ENCODE assay signal across 10 mouse cellular contexts in genomic region chr11:83077714-83078422, GRCm38 (mm10). TPM values are rescaled to one million over a fixed set of nuclear protein-coding genes. Genes with fewer than 3 reads are reported as not detected.
DNase-seq lines count a peak whose midpoint lies in the region; ATAC-seq and TF ChIP-seq lines count a peak whose summit lies in the region.
"Had no signal": no experiment of that assay in that cellular context is flagged by ENCODE, and none has a peak within 500 bp of the region (broad histone marks: within the 10 kb centered on the region; RNA-seq: fewer than 3 reads in every experiment).

No protein-coding gene starts in this region.

- TF ChIP-seq EP300 in heart, postnatal 0 days (IDR thresholded peaks at IDR 0.05; ENCODE audit: low read depth), result no peak

- TF ChIP-seq CTCF in G1E (IDR thresholded peaks at IDR 0.05; ENCODE audit: low read depth, low read length), result no peak
- no peak for TF ChIP-seq CTCF in bone marrow macrophage, adult 2 months (IDR thresholded peaks at IDR 0.05; ENCODE audit: low read depth, low read length)
- TF ChIP-seq CTCF in heart, postnatal 0 days (IDR thresholded peaks at IDR 0.05; ENCODE audit: low read depth), result no peak
- TF ChIP-seq CTCF in forebrain, postnatal 0 days (IDR thresholded peaks at IDR 0.05; ENCODE audit: low read depth), result no peak

- H3K4me3 ChIP-seq in G1E (ENCODE audit: low read depth, low read length), result peak overlapping the region; percentile 65; the same call in 1 of the 2 replicates
- H3K4me3 ChIP-seq in bone marrow macrophage, adult 2 months (ENCODE audit: insufficient read depth, low read length), result no peak overlapping the region
- no peak overlapping the region for H3K4me3 ChIP-seq in heart, postnatal 0 days (ENCODE audit: low read depth, low read length)
- H3K4me3 ChIP-seq in limb, embryonic 10.5 days, result no peak overlapping the region
- no peak overlapping the region for H3K4me3 ChIP-seq in forebrain, postnatal 0 days (ENCODE audit: low read depth, low read length)
- H3K4me3 ChIP-seq: embryonic facial prominence, embryonic 13.5 days had no signal

- DNase-seq in G1E (ENCODE audit: low spot score), result peak; percentile 52
- DNase-seq in heart, postnatal 0 days (ENCODE audit: low spot score), result peak; percentile 82
- DNase-seq in limb, embryonic 10.5 days (ENCODE audit: low spot score), result peak; percentile 25
- peak; percentile 73 for DNase-seq in thymus, postnatal 4 days
- DNase-seq in forebrain, postnatal 0 days, result no peak
- no peak for DNase-seq in cerebellum, adult 18-20 months

- 47% methylated on average over 3 of the region's 3 CpGs for WGBS in heart, postnatal 0 days
- 81% methylated on average over 3 of the region's 3 CpGs for WGBS in limb, embryonic 10.5 days
- WGBS in forebrain, postnatal 0 days, result 79% methylated on average over 3 of the region's 3 CpGs

- peak overlapping the region; percentile 98 for H3K27ac ChIP-seq in bone marrow macrophage, adult 2 months (ENCODE audit: insufficient read depth, low read depth, low read length)
- H3K27ac ChIP-seq in heart, postnatal 0 days (ENCODE audit: low read depth), result peak overlapping the region; percentile 84
- no peak overlapping the region for H3K27ac ChIP-seq in limb, embryonic 10.5 days
- H3K27ac ChIP-seq in forebrain, postnatal 0 days (ENCODE audit: low read depth, low read length), result no peak overlapping the region
- H3K27ac ChIP-seq: embryonic facial prominence, embryonic 13.5 days had no signal

- ATAC-seq in G1E (ENCODE audit: extremely low read depth, insufficient number of reproducible peaks, low FRiP score, poor library complexity, severe bottlenecking), result peak; percentile 76
- peak; percentile 83 for ATAC-seq in heart, postnatal 0 days (ENCODE audit: insufficient read depth, low read depth)
- peak; percentile 99 for ATAC-seq in monocyte, adult 5-6 weeks (replicated peaks; ENCODE audit: insufficient number of reproducible peaks, low FRiP score, low TSS enrichment, poor library complexity, severe bottlenecking)
- ATAC-seq in forebrain, postnatal 0 days, result no peak

- no peaks in the 10 kb centered on the region for H3K36me3 ChIP-seq in G1E (replicated peaks)
- no peaks in the 10 kb centered on the region for H3K36me3 ChIP-seq in heart, postnatal 0 days (replicated peaks; ENCODE audit: control insufficient read depth, insufficient read depth, low read length)
- no peaks in the 10 kb centered on the region for H3K36me3 ChIP-seq in limb, embryonic 10.5 days
- H3K36me3 ChIP-seq in forebrain, postnatal 0 days (ENCODE audit: insufficient read depth), result no peaks in the 10 kb centered on the region
- H3K36me3 ChIP-seq: embryonic facial prominence, embryonic 13.5 days had no signal

- peaks cover 42% of the 10 kb centered on the region for H3K4me1 ChIP-seq in G1E (ENCODE audit: insufficient read depth, low read depth, low read length)
- H3K4me1 ChIP-seq in bone marrow macrophage, adult 2 months (ENCODE audit: control insufficient read depth, insufficient read depth, low read length), result peaks cover 24% of the 10 kb centered on the region
- H3K4me1 ChIP-seq in heart, postnatal 0 days (ENCODE audit: control insufficient read depth, insufficient read depth), result peaks cover 11% of the 10 kb centered on the region
- H3K4me1 ChIP-seq in limb, embryonic 10.5 days, result no peaks in the 10 kb centered on the region
- no peaks in the 10 kb centered on the region for H3K4me1 ChIP-seq in forebrain, postnatal 0 days (ENCODE audit: insufficient read depth)
- H3K4me1 ChIP-seq: embryonic facial prominence, embryonic 13.5 days had no signal

- H3K9me3 ChIP-seq in G1E (replicated peaks), result peaks cover 2% of the 10 kb centered on the region; the same call in 1 of the 2 replicates
- H3K9me3 ChIP-seq in heart, postnatal 0 days (replicated peaks; ENCODE audit: control insufficient read depth, low read length), result no peaks in the 10 kb centered on the region
- no peaks in the 10 kb centered on the region for H3K9me3 ChIP-seq in limb, embryonic 10.5 days (replicated peaks)
- no peaks in the 10 kb centered on the region for H3K9me3 ChIP-seq in forebrain, postnatal 0 days (ENCODE audit: low read length)
- H3K9me3 ChIP-seq: embryonic facial prominence, embryonic 13.5 days had no signal

- H3K27me3 ChIP-seq in G1E (ENCODE audit: insufficient read depth, low read length), result no peaks in the 10 kb centered on the region
- H3K27me3 ChIP-seq in heart, postnatal 0 days (ENCODE audit: control insufficient read depth, insufficient read depth, low read length), result no peaks in the 10 kb centered on the region
- no peaks in the 10 kb centered on the region for H3K27me3 ChIP-seq in limb, embryonic 10.5 days (ENCODE audit: low read depth, poor library complexity, severe bottlenecking)
- H3K27me3 ChIP-seq in forebrain, postnatal 0 days (ENCODE audit: insufficient read depth, low read length), result no peaks in the 10 kb centered on the region
- H3K27me3 ChIP-seq: embryonic facial prominence, embryonic 13.5 days had no signal

- TF ChIP-seq POLR2A in bone marrow macrophage, adult 2 months (IDR thresholded peaks at IDR 0.05; ENCODE audit: borderline replicate concordance, low read depth, low read length), result no peak

- H3K9ac ChIP-seq in heart, postnatal 0 days (replicated peaks; ENCODE audit: low read depth, low read length), result no peak overlapping the region
- H3K9ac ChIP-seq in forebrain, postnatal 0 days, result no peak overlapping the region
- H3K9ac ChIP-seq: embryonic facial prominence, embryonic 13.5 days had no signal

- no peak overlapping the region for H3K4me2 ChIP-seq in heart, postnatal 0 days (ENCODE audit: low read depth, low read length)
- no peak overlapping the region for H3K4me2 ChIP-seq in forebrain, postnatal 0 days (ENCODE audit: low read depth)
- H3K4me2 ChIP-seq: embryonic facial prominence, embryonic 13.5 days had no signal

RNA-seq across cellular contexts. Expression of gene Slfn2, which starts 13.0 kb away (rescaled TPM):
- 2.3 and 3.8 TPM in 2 replicates for total RNA-seq in G1E (2014; fragmentation: Nextera tagmentation)
- 44.5 and 48.4 TPM in 2 replicates for total RNA-seq in G1E (2017)
- polyA plus RNA-seq in G1E (2012), result 0.72 and 0.96 TPM in 2 replicates
- polyA plus RNA-seq in bone marrow macrophage, adult 2 months (2012; ENCODE audit: insufficient read depth, insufficient read length, missing spikeins), result 346 and 355 TPM in 2 replicates
- 3.7 and 5.2 TPM in 2 replicates for total RNA-seq in heart, postnatal 0 days (2014; rRNA removed; ENCODE audit: low replicate concordance)
- 3.9 and 5.2 TPM in 2 replicates for polyA plus RNA-seq in heart, postnatal 0 days (2015; fragmentation: Nextera tagmentation; extraction: Ambion mirVana)
- 0.34 and 1.2 TPM in 2 replicates for polyA plus RNA-seq in limb, embryonic 10.5 days (2016; fragmentation: Nextera tagmentation; extraction: Ambion mirVana)
- 546 to 771 TPM (median 642 TPM) in 3 replicates for total RNA-seq in monocyte, adult 5-6 weeks (2017)
- total RNA-seq in forebrain, postnatal 0 days (2014; rRNA removed), result 1.8 and 3.5 TPM in 2 replicates
- 1.5 and 1.9 TPM in 2 replicates for polyA plus RNA-seq in forebrain, postnatal 0 days (2015; fragmentation: Nextera tagmentation; extraction: Ambion mirVana)

RNA-seq across cellular contexts. Expression of gene Slfn1, which starts 38.8 kb away (rescaled TPM):
- not detected in 2 replicates for total RNA-seq in G1E (2014; fragmentation: Nextera tagmentation)
- total RNA-seq in G1E (2017), result 0.17 and 0.22 TPM in 2 replicates
- polyA plus RNA-seq in G1E (2012), result not detected in 2 replicates
- polyA plus RNA-seq in bone marrow macrophage, adult 2 months (2012; ENCODE audit: insufficient read depth, insufficient read length, missing spikeins), result 12.5 and 15.4 TPM in 2 replicates
- 0.31 TPM in 1 of 2 replicates, not detected in the other for total RNA-seq in heart, postnatal 0 days (2014; rRNA removed; ENCODE audit: low replicate concordance)
- polyA plus RNA-seq in heart, postnatal 0 days (2015; fragmentation: Nextera tagmentation; extraction: Ambion mirVana), result 0.18 and 0.33 TPM in 2 replicates
- not detected in 2 replicates for polyA plus RNA-seq in limb, embryonic 10.5 days (2016; fragmentation: Nextera tagmentation; extraction: Ambion mirVana)
- 23.8 to 42.1 TPM (median 29.4 TPM) in 3 replicates for total RNA-seq in monocyte, adult 5-6 weeks (2017)
- total RNA-seq in forebrain, postnatal 0 days (2014; rRNA removed), result 0.14 TPM in 1 of 2 replicates, not detected in the other
- polyA plus RNA-seq in forebrain, postnatal 0 days (2015; fragmentation: Nextera tagmentation; extraction: Ambion mirVana), result 0.08 TPM in 1 of 2 replicates, not detected in the other
- polyA plus RNA-seq: neural tube, embryonic 11.5 days had no signal

RNA-seq across cellular contexts. Expression of gene Slfn8, which starts 57.3 kb away (rescaled TPM):
- total RNA-seq in G1E (2014; fragmentation: Nextera tagmentation) (0.39 TPM in 1 of 2 replicates, not detected in the other), G1E (2017) (0.06 and 0.16 TPM in 2 replicates)
- not detected in 2 replicates for polyA plus RNA-seq in G1E (2012)
- 63.6 and 69.5 TPM in 2 replicates for polyA plus RNA-seq in bone marrow macrophage, adult 2 months (2012; ENCODE audit: insufficient read depth, insufficient read length, missing spikeins)
- total RNA-seq in heart, postnatal 0 days (2014; rRNA removed; ENCODE audit: low replicate concordance), result 0.61 and 2.5 TPM in 2 replicates
- polyA plus RNA-seq in heart, postnatal 0 days (2015; fragmentation: Nextera tagmentation; extraction: Ambion mirVana), result 0.41 and 0.51 TPM in 2 replicates
- 0.08 and 0.21 TPM in 2 replicates for polyA plus RNA-seq in limb, embryonic 10.5 days (2016; fragmentation: Nextera tagmentation; extraction: Ambion mirVana)
- total RNA-seq in monocyte, adult 5-6 weeks (2017), result 32.7 to 79.3 TPM (median 34.1 TPM) in 3 replicates
- total RNA-seq in forebrain, postnatal 0 days (2014; rRNA removed), result 0.23 and 0.29 TPM in 2 replicates
- 0.06 and 0.27 TPM in 2 replicates for polyA plus RNA-seq in forebrain, postnatal 0 days (2015; fragmentation: Nextera tagmentation; extraction: Ambion mirVana)

Comparison
In these comparisons a context has a peak if more than half of its experiments do, and no peak if none do; other contexts are left out.
1. DNase-seq: peak in G1E (single experiment), heart, postnatal 0 days (single experiment), limb, embryonic 10.5 days (single experiment) and thymus, postnatal 4 days (single experiment); none in forebrain, postnatal 0 days (single experiment) and cerebellum, adult 18-20 months (0 of 2).
2. H3K27ac ChIP-seq: peak in bone marrow macrophage, adult 2 months (single experiment) and heart, postnatal 0 days (single experiment); none in limb, embryonic 10.5 days (single experiment) and forebrain, postnatal 0 days (single experiment).
3. RNA of gene Slfn2, which starts 13.0 kb away (polyA plus RNA-seq): 346 to 355 TPM in bone marrow macrophage, adult 2 months; 3.9 to 5.2 TPM in heart, postnatal 0 days, 1.5 to 1.9 TPM in forebrain, postnatal 0 days, 0.34 to 1.2 TPM in limb, embryonic 10.5 days and 0.72 to 0.96 TPM in G1E; every median in the first group is over 10 times any median in the second.
4. RNA of gene Slfn1, which starts 38.8 kb away (polyA plus RNA-seq): 12.5 to 15.4 TPM in bone marrow macrophage, adult 2 months; 0.18 to 0.33 TPM in heart, postnatal 0 days, 0.08 TPM in forebrain, postnatal 0 days, not detected in G1E and not detected in limb, embryonic 10.5 days; every median in the first group is over 10 times any median in the second.
5. RNA of gene Slfn8, which starts 57.3 kb away (polyA plus RNA-seq): 63.6 to 69.5 TPM in bone marrow macrophage, adult 2 months; 0.41 to 0.51 TPM in heart, postnatal 0 days, 0.06 to 0.27 TPM in forebrain, postnatal 0 days, 0.08 to 0.21 TPM in limb, embryonic 10.5 days and not detected in G1E; every median in the first group is over 10 times any median in the second.